Mouse (Mus musculus) lung, postnatal 10 days (tissue): ENCODE data around the gene Usp36.
A peak's percentile ranks its signal among the peaks of the same experiment; 100 is the strongest.
"Not testable (repeated sequence)": the region's sequence is repeated elsewhere in the genome, so short reads cannot be mapped to it uniquely, and the experiment has no call there.

ENCODE experiments used
- DNase-seq: peaks from one replicate; pipeline ENCODE4 v3.0.0; 2021

Usp36 gene

GRCm38 (mm10) chr11:118289999-118290889, at the start of gene Usp36:
Gene Usp36 (minus strand): TSS chr11:118290244.
- peak; percentile 100 for DNase-seq

- DNase-seq, result peak; percentile 32
Measured at GRCm38 (mm10) chr11:118337491-118338168, 47.6 kb upstream of the Usp36 start.

- no peak for DNase-seq
Measured at GRCm38 (mm10) chr11:118333431-118333830, 43.4 kb upstream of the Usp36 start.

GRCm38 (mm10) chr11:118332376-118332775, 42.3 kb upstream of the Usp36 start:
- no peak for DNase-seq

- DNase-seq, result no peak
Measured at GRCm38 (mm10) chr11:118330777-118331176, 40.7 kb upstream of the Usp36 start.

- no peak for DNase-seq
Measured at GRCm38 (mm10) chr11:118330361-118330760, 40.3 kb upstream of the Usp36 start.

GRCm38 (mm10) chr11:118328947-118329346, 38.9 kb upstream of the Usp36 start:
- DNase-seq, result no peak

GRCm38 (mm10) chr11:118328511-118328910, 38.5 kb upstream of the Usp36 start:
- no peak for DNase-seq

GRCm38 (mm10) chr11:118326991-118327971, 37.2 kb upstream of the Usp36 start:
- peak; percentile 83 for DNase-seq

- no peak for DNase-seq
Measured at GRCm38 (mm10) chr11:118326491-118326890, 36.4 kb upstream of the Usp36 start.

GRCm38 (mm10) chr11:118324541-118324940, 34.5 kb upstream of the Usp36 start:
- DNase-seq, result peak; percentile 67

- DNase-seq, result no peak
Measured at GRCm38 (mm10) chr11:118323974-118324373, 33.9 kb upstream of the Usp36 start.

GRCm38 (mm10) chr11:118322647-118323046, 32.6 kb upstream of the Usp36 start:
- DNase-seq, result no peak

GRCm38 (mm10) chr11:118321971-118322370, 31.9 kb upstream of the Usp36 start:
- DNase-seq, result no peak

- DNase-seq, result no peak
Measured at GRCm38 (mm10) chr11:118321500-118321899, 31.5 kb upstream of the Usp36 start.

- peak; percentile 73 for DNase-seq
Measured at GRCm38 (mm10) chr11:118318678-118319077, 28.6 kb upstream of the Usp36 start.

- DNase-seq, result peak; percentile 77
Measured at GRCm38 (mm10) chr11:118317129-118317528, 27.1 kb upstream of the Usp36 start.

GRCm38 (mm10) chr11:118316231-118316806, 26.3 kb upstream of the Usp36 start:
- no peak for DNase-seq

GRCm38 (mm10) chr11:118312132-118312723, 22.2 kb upstream of the Usp36 start:
- no peak for DNase-seq

GRCm38 (mm10) chr11:118307962-118308361, 17.9 kb upstream of the Usp36 start:
- DNase-seq, result not testable (repeated sequence)

GRCm38 (mm10) chr11:118303959-118304358, 13.9 kb upstream of the Usp36 start:
- not testable (repeated sequence) for DNase-seq

- peak; percentile 32 for DNase-seq
Measured at GRCm38 (mm10) chr11:118298810-118299209, 8.8 kb upstream of the Usp36 start.
